Mouse (Mus musculus): ENCODE measurements at regions not wholly inside any gene's neighbourhood (a gene's known extent, or its start where the extent isn't known, plus 50 kb on each side); places are given as distances from the start of the nearest gene placed in this dataset.

DNA sequence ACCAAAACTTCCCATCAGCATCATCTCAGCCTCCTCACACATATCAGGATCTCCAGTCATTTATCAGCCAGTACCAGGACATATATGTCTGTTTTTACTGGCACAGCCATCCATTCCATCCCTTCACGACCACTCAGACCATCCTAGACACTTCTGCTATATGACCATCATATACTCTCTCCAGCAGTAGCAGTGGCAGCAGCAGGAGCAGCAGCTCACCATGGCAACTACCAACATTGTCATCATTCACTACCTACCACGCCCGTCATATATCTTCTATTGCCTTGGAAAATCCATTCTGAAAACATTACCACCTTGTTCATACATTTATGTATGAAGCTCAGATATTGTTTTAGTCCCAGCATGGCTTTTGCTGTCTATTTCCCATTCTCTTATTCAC, 276.1 kb upstream of the Gm21798 start:
- H3K9me3 ChIP-seq (replicated peaks; ENCODE audit: control insufficient read depth, low read length): no peaks in the 10 kb centered on the region
- no peak overlapping the region for H3K4me2 ChIP-seq (ENCODE audit: low read depth, low read length)
- H3K27me3 ChIP-seq (ENCODE audit: control insufficient read depth, insufficient read depth, low read length): no peaks in the 10 kb centered on the region
- ATAC-seq (ENCODE audit: insufficient read depth, low read depth) (no peak), DNase-seq (ENCODE audit: low spot score) (no peak)
- H3K4me3 ChIP-seq (ENCODE audit: low read depth, low read length): no peak overlapping the region
- TF ChIP-seq EP300 (IDR thresholded peaks at IDR 0.05; ENCODE audit: low read depth) (no peak), CTCF (IDR thresholded peaks at IDR 0.05; ENCODE audit: low read depth) (no peak)
- no peak overlapping the region for H3K9ac ChIP-seq (replicated peaks; ENCODE audit: low read depth, low read length)
- no peak overlapping the region for H3K27ac ChIP-seq (ENCODE audit: low read depth)
- peaks cover 4% of the 10 kb centered on the region; the same call in 1 of the 2 replicates for H3K4me1 ChIP-seq (ENCODE audit: control insufficient read depth, insufficient read depth)
- 82% methylated on average over 3 of the region's 3 CpGs for WGBS
- H3K36me3 ChIP-seq (replicated peaks; ENCODE audit: control insufficient read depth, insufficient read depth, low read length): no peaks in the 10 kb centered on the region

DNA sequence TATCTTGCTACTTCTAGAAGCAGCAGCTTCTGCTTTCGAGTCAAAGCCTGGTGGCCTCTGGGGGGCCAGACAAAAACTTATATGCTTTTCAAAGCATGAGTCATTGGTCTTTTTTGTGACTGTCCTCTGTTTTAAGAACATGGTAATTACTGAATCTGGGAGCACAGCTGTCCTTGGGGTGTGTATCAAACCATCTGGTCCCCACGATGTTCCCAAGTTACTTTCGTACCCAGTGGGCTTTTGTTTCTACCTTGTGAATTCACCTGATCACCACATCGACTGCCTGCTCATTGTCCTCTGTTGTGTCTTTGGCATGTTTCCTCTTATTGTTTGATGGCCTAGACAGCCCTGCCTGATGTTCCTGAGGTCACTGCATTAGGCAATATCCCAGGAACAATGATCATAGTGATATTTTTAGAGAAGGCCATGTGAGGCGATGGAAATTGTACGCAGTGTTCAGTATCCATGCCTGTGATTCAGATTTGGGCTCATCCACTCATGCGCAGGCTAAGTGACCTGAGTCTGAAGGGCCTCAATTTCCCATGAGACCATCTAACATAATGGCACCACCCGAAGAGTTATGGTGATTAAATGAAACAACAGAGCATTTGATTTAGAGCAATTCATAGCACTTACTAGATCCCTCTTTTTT, 275.1 kb upstream of the Gm21798 start:
- TF ChIP-seq EP300 (IDR thresholded peaks at IDR 0.05; ENCODE audit: low read depth) (no peak), CTCF (IDR thresholded peaks at IDR 0.05; ENCODE audit: low read depth) (no peak)
- peak; percentile 23 for DNase-seq (ENCODE audit: low spot score)
- Histone ChIP-seq H3K27ac (ENCODE audit: low read depth) (no peak overlapping the region), H3K27me3 (ENCODE audit: control insufficient read depth, insufficient read depth, low read length) (no peaks in the 10 kb centered on the region), H3K4me3 (ENCODE audit: low read depth, low read length) (no peak overlapping the region), H3K36me3 (replicated peaks; ENCODE audit: control insufficient read depth, insufficient read depth, low read length) (no peaks in the 10 kb centered on the region), H3K4me1 (ENCODE audit: control insufficient read depth, insufficient read depth) (peaks cover 4% of the 10 kb centered on the region; the same call in 1 of the 2 replicates), H3K9me3 (replicated peaks; ENCODE audit: control insufficient read depth, low read length) (no peaks in the 10 kb centered on the region), H3K4me2 (ENCODE audit: low read depth, low read length) (no peak overlapping the region), H3K9ac (replicated peaks; ENCODE audit: low read depth, low read length) (no peak overlapping the region)
- ATAC-seq (ENCODE audit: insufficient read depth, low read depth): peak; percentile 68
- WGBS: 63% methylated on average over 8 of the region's 8 CpGs

DNA sequence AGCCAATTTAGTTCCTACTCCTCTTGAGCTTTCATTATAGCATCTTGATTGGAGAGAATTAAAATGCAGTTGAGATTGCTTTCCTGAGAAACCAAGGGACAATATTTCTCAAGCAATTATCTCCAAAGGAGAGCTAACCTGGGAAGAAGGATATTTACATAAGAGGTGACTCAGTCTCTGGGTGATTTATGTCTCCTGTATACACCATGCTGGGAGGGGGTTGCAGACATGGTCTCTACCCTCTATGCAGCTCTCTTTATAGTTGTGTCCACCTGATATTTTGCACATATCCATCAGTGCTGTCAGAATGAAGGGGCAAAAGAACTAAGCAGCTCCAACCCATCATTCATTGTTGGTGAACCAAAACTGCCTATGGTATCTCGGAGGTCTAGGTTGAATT, 274.6 kb upstream of the Gm21798 start:
- Histone ChIP-seq H3K4me1 (ENCODE audit: control insufficient read depth, insufficient read depth) (peaks cover 4% of the 10 kb centered on the region; the same call in 1 of the 2 replicates), H3K9me3 (replicated peaks; ENCODE audit: control insufficient read depth, low read length) (no peaks in the 10 kb centered on the region), H3K27ac (ENCODE audit: low read depth) (no peak overlapping the region), H3K27me3 (ENCODE audit: control insufficient read depth, insufficient read depth, low read length) (no peaks in the 10 kb centered on the region), H3K36me3 (replicated peaks; ENCODE audit: control insufficient read depth, insufficient read depth, low read length) (no peaks in the 10 kb centered on the region), H3K4me3 (ENCODE audit: low read depth, low read length) (no peak overlapping the region), H3K9ac (replicated peaks; ENCODE audit: low read depth, low read length) (no peak overlapping the region), H3K4me2 (ENCODE audit: low read depth, low read length) (no peak overlapping the region)
- 95% methylated on average over 1 of the region's 1 CpGs for WGBS
- ATAC-seq (ENCODE audit: insufficient read depth, low read depth): no peak
- no peak for TF ChIP-seq EP300 (IDR thresholded peaks at IDR 0.05; ENCODE audit: low read depth)
- no peak for TF ChIP-seq CTCF (IDR thresholded peaks at IDR 0.05; ENCODE audit: low read depth)
- DNase-seq (ENCODE audit: low spot score): no peak

DNA sequence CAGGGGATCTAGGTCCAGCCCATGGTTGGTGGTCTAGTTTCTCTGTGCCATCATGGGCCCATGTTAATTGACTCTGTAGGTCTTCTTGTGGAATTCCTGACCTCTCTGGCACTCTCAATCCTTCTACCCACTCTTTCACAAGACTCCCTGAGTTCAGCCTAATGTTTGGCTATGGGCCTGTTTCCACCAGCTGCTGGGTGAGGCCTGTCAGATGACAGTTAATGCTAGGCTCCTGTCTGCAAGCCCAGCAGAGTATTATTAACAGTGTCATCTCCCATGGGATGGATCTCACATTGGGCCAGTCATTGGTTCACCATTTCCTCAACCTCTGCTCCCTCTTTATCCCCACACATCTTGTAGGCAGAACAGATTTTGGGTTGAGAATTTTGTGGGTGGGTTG, 271.5 kb upstream of the Gm21798 start:
- H3K4me3 ChIP-seq (ENCODE audit: low read depth, low read length): no peak overlapping the region
- peaks cover 4% of the 10 kb centered on the region; the same call in 1 of the 2 replicates for H3K4me1 ChIP-seq (ENCODE audit: control insufficient read depth, insufficient read depth)
- no peak overlapping the region for H3K27ac ChIP-seq (ENCODE audit: low read depth)
- no peak overlapping the region for H3K4me2 ChIP-seq (ENCODE audit: low read depth, low read length)
- H3K36me3 ChIP-seq (replicated peaks; ENCODE audit: control insufficient read depth, insufficient read depth, low read length): no peaks in the 10 kb centered on the region
- ATAC-seq (ENCODE audit: insufficient read depth, low read depth): no peak
- H3K27me3 ChIP-seq (ENCODE audit: control insufficient read depth, insufficient read depth, low read length): no peaks in the 10 kb centered on the region
- no peak overlapping the region for H3K9ac ChIP-seq (replicated peaks; ENCODE audit: low read depth, low read length)
- H3K9me3 ChIP-seq (replicated peaks; ENCODE audit: control insufficient read depth, low read length): no peaks in the 10 kb centered on the region
- DNase-seq (ENCODE audit: low spot score): no peak
- TF ChIP-seq EP300 (IDR thresholded peaks at IDR 0.05; ENCODE audit: low read depth) (no peak), CTCF (IDR thresholded peaks at IDR 0.05; ENCODE audit: low read depth) (no peak)

DNA sequence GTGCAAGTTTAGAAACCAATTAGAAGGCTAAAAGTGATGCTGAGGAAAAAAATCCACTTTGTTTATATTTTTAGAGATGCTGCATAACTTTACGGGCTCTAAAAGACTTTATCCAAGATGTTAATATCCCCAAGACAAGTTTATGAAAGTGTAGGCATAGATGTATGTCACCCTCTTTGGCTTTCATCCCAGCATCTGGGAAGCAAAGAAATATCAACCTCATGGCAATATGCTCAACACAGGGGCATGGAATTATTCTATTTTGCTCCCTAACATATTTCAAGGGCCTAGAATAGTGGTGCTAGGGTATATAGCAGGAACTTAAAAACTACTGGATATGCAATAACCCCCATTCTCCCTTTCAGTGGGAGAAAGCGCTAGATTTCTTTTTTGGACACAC, 260.0 kb upstream of the Gm21798 start:
- H3K27ac ChIP-seq (ENCODE audit: low read depth): no peak overlapping the region
- H3K9ac ChIP-seq (replicated peaks; ENCODE audit: low read depth, low read length): no peak overlapping the region
- H3K4me3 ChIP-seq (ENCODE audit: low read depth, low read length): no peak overlapping the region
- no peaks in the 10 kb centered on the region for H3K9me3 ChIP-seq (replicated peaks; ENCODE audit: control insufficient read depth, low read length)
- no peak overlapping the region for H3K4me2 ChIP-seq (ENCODE audit: low read depth, low read length)
- H3K36me3 ChIP-seq (replicated peaks; ENCODE audit: control insufficient read depth, insufficient read depth, low read length): no peaks in the 10 kb centered on the region
- DNase-seq (ENCODE audit: low spot score): no peak
- 91% methylated on average over 2 of the region's 2 CpGs for WGBS
- TF ChIP-seq EP300 (IDR thresholded peaks at IDR 0.05; ENCODE audit: low read depth) (no peak), CTCF (IDR thresholded peaks at IDR 0.05; ENCODE audit: low read depth) (no peak)
- H3K27me3 ChIP-seq (ENCODE audit: control insufficient read depth, insufficient read depth, low read length): no peaks in the 10 kb centered on the region
- H3K4me1 ChIP-seq (ENCODE audit: control insufficient read depth, insufficient read depth): no peaks in the 10 kb centered on the region
- ATAC-seq (ENCODE audit: insufficient read depth, low read depth): no peak

DNA sequence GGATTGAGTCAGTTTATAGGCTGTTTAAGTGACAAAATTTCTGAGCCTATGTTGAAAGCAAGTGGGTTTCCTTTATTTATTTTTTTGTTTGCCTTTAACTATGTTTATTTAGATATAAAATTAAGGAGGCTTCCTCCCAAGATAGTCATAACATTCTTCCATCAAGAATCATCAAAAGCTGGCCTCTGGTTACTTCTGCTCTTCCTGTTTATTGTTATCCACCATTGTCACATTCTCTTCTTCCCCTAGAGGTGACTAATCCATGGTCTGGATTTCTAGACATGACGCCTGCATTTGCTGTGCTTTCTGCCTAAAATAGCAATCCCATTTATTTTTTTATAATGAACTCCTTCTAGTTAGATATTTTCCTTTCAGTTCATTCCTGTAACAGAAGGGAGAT, 259.3 kb upstream of the Gm21798 start:
- ATAC-seq (ENCODE audit: insufficient read depth, low read depth): no peak

More for the DNA sequence above, 259.3 kb upstream of the Gm21798 start:
- 41% methylated on average over 1 of the region's 1 CpGs for WGBS
- no peak overlapping the region for H3K27ac ChIP-seq (ENCODE audit: low read depth)
- H3K36me3 ChIP-seq (replicated peaks; ENCODE audit: control insufficient read depth, insufficient read depth, low read length): no peaks in the 10 kb centered on the region
- H3K4me3 ChIP-seq (ENCODE audit: low read depth, low read length): no peak overlapping the region
- H3K9ac ChIP-seq (replicated peaks; ENCODE audit: low read depth, low read length): no peak overlapping the region
- no peak overlapping the region for H3K4me2 ChIP-seq (ENCODE audit: low read depth, low read length)
- DNase-seq (ENCODE audit: low spot score): no peak
- no peaks in the 10 kb centered on the region for H3K9me3 ChIP-seq (replicated peaks; ENCODE audit: control insufficient read depth, low read length)
- H3K4me1 ChIP-seq (ENCODE audit: control insufficient read depth, insufficient read depth): no peaks in the 10 kb centered on the region
- no peaks in the 10 kb centered on the region for H3K27me3 ChIP-seq (ENCODE audit: control insufficient read depth, insufficient read depth, low read length)
- TF ChIP-seq CTCF (IDR thresholded peaks at IDR 0.05; ENCODE audit: low read depth) (no peak), EP300 (IDR thresholded peaks at IDR 0.05; ENCODE audit: low read depth) (no peak)
